Mouse (Mus musculus) lung, postnatal 10 days (tissue): ENCODE data around the gene Gsg1.

Experiments used
- DNase-seq: peaks from one replicate; pipeline ENCODE4 v3.0.0; 2021

Gene Gsg1

GRCm38 (mm10) chr6:135254153-135254552 is at the start of gene Gsg1:
Gene Gsg1, minus strand, starts transcription at chr6:135254351.
- DNase-seq, result peak; percentile 42

GRCm38 (mm10) chr6:135302421-135303125 is 48.4 kb upstream of the Gsg1 start:
- DNase-seq, result peak; percentile 54

- DNase-seq, result peak; percentile 38
Measured at GRCm38 (mm10) chr6:135300469-135300868, 46.3 kb upstream of the Gsg1 start.

DNA sequence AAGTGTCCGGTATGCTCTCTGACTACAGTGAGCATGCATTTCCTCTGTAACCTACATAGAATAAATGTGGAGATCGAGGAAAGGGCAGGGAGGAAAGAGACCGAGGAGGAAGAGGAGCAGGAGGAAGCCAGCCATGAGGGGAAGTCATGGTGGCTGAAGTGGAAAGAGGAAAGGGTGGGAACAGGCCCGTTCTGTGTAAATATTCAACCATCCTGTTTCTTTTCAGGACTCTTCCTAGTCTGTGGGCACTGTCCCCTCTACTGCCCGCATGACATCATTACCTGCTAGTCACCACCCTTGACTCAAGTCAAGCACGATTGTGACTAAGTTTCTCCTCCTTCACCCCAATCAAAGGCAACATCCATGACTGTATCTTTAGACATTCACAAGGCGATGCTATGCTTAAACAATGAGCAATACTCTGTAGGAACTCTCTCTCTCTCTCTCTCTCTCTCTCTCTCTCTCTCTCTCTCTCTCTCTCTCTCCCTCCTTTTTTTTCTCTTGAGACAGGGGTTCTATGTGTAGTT is 44.9 kb upstream of the Gsg1 start:
- peak; percentile 27 for DNase-seq

- no peak for DNase-seq
Measured at GRCm38 (mm10) chr6:135297570-135297969, 43.4 kb upstream of the Gsg1 start.

DNA sequence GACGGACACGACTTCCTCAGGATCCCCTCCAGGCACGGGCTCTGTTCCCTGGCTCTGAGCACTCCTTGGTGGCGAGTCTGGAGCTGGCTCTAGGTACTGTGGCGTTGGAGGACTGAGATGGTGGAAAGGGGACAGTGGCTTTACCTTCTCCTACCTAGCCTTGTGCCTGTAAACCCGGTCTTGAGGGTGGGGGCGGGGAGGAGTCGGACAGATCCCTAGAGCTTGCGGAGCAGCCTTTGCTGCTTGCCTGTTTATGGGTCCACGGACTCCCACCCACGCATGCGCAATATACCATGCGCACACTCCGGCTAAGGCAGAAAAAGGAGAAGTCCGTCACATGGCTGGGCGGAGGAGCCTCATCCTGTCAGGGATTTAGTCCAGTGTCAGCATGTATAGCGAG is 42.1 kb upstream of the Gsg1 start:
- DNase-seq, result peak; percentile 39

DNA sequence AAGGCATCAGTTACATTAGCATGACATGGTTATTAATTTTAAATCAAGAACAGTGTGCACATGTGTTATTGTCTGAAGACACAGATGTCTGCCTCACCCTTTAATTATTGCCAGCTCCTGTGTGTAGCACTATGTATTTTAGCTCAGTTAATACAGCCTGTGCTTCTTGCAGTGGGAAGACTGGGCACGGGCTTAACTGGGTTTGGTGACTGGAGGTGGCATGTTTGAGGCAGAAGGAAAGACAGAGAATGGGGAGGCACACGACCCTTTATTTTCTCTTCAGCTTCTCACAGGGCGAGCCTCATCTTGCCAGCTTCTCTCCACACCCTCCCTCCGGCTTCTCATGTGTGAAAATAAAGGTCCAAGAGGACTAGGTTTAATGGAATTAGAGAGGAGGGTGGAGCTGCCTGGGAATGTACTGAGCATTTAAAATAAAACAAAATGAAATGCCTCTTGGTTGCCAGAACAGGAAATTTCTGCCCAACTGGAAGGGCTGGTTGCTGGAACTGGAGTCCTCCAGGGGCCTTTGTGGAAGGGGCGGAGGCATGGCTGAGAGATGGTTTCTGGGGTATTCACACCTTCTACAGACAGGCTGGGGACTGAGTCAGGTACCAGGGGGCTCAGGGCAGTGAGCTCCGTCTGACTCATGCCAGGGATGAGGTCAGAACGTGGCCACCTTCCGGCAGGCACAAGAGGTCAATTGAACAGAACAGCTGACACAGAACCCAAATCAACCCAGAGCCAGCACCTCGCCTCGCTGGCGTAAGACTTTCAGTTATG is 41.1 kb upstream of the Gsg1 start:
- DNase-seq, result peak; percentile 38

DNA sequence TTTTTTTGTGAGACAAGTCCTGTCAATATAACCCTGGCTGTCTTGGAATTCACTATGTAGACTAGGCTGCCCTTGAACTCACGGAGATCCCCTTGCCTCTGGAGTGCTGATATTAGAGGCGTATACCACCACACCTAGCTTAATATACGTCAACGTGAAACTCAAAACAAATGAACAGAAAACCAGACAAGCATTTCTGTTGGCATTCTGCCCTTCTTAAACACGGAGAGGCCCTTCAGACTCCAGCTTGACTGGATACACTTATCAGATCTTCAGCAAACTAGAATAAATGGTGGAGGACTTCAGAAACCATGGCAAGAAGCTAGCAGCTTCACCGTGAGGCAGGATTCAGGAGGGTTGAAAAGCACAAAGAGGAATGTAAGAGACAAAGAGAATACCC is 40.0 kb upstream of the Gsg1 start:
- DNase-seq, result no peak

DNA sequence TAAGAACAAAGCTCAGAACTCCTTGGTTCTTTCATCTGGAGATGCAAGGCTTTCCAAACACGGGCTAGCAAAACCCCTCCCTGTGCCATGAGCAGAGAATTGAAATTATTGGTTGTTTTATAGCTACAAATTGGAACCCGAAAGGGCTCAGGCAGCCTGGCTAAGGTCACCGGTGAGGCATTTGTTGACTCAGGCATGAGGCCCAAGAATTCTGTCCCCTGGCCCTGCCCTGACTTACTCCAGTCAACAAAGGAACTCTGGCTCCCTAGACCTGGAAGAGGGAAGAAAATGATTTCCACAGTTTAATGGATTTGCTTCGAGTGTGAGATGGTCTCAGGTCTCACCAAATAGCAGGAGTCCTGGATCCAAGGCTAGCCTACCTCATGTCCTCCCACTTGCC is 38.2 kb upstream of the Gsg1 start:
- DNase-seq, result peak; percentile 30

DNA sequence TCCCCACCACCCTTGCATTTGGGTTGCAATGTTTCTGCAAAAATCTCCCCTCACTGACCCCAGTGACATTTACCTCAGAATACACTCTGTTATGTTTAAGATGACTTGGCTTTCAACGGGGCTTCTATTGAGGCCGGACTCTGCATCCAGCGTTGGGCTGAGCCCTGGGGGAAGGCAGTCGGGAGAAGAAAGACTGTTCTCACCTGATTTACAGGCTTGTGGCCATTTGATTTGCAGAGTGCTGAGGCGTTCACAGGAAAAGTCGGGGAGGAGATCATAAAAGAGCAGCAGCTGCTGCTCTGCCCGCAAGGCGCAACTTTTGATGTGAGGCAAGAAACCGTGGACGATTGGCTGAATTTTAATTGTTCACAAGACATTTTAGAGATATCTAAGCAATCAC is 25.7 kb upstream of the Gsg1 start:
- no peak for DNase-seq

GRCm38 (mm10) chr6:135279286-135279685 is 25.1 kb upstream of the Gsg1 start:
- DNase-seq, result no peak

GRCm38 (mm10) chr6:135278302-135278701 is 24.2 kb upstream of the Gsg1 start:
- DNase-seq, result no peak

- peak; percentile 46 for DNase-seq
Measured at GRCm38 (mm10) chr6:135276474-135277295, 22.5 kb upstream of the Gsg1 start.

GRCm38 (mm10) chr6:135275231-135275630 is 21.1 kb upstream of the Gsg1 start:
- DNase-seq, result no peak

DNA sequence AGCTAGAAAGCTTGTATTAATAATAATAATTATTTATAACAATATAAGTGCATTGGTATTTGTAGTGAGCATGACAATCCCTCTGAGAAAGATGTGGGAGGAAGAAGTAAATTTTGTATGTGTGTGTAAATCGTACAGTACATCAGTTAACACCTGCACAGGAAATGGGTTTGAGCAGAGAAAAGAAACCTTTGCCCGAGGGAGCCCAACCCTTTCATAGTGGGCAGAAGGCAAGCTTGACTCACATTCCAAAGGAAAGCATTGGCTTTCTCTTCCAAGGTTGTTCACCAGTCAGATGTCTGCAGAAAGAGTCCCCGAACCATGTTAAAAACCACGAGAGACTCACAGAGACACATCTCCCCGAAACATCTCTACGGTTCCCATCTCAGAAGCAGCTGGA is 18.9 kb upstream of the Gsg1 start:
- DNase-seq, result no peak

GRCm38 (mm10) chr6:135271761-135272160 is 17.6 kb upstream of the Gsg1 start:
- no peak for DNase-seq

- no peak for DNase-seq
Measured at GRCm38 (mm10) chr6:135269626-135270025, 15.5 kb upstream of the Gsg1 start.

GRCm38 (mm10) chr6:135268392-135268791 is 14.2 kb upstream of the Gsg1 start:
- DNase-seq, result no peak

DNA sequence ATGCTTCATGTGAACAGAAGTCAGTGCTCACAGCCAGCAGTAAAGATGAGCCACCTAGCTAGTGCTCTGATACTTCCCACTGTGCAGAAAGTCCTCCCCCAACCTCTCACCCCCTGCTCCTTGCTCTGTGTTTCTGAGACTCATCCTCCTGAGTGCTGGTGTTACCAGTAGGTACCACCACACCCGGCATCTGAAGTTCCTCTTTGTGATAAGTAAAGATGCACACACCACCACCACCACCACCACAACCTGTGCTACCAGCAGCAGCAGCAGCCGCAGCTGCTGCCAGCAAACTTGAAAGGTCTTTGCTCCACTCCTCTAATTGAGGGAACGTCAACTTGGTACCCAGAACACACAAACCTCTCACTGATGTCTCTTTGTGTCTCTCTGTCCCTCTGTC is 13.1 kb upstream of the Gsg1 start:
- DNase-seq, result no peak

- no peak for DNase-seq
Measured at GRCm38 (mm10) chr6:135266056-135266455, 11.9 kb upstream of the Gsg1 start.

- no peak for DNase-seq
Measured at GRCm38 (mm10) chr6:135264136-135264535, 10.0 kb upstream of the Gsg1 start.

DNA sequence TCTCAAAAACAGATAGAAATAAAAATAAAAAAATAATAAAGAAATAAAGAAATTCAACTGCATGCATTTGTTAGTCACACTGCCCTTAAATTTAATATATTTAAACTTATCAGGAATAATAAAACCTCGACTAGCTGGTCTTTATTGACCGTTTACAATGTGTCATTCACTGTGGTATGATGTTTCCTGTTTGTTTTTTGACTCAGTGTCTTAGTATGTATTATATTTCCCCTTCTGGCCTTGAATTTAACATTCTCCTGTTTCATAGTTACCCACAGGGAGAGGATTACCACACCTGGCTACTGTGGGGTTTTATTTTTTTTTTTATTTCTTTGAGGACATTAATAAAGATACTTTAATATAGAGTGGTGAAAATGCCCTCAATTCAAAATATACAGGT is 8.4 kb upstream of the Gsg1 start:
- DNase-seq, result no peak

- no peak for DNase-seq
Measured at GRCm38 (mm10) chr6:135261124-135261523, 7.0 kb upstream of the Gsg1 start.
